Mouse (Mus musculus) lung, postnatal 0 days (tissue): Measurements from ENCODE around the gene Slc15a2. TPM values are rescaled to one million over a fixed set of nuclear protein-coding genes. Genes with fewer than 3 reads are reported as not detected.
A peak's percentile ranks its signal among the peaks of the same experiment; 100 is the strongest.

ENCODE experiments used
- ATAC-seq: fragments of 200-750 bp; cut with Nextera tagmentation; 2 replicates; pipeline ENCODE4 v1.8.0; 2017; ENCODE audit warnings: moderate library complexity
- DNase-seq: peaks from one replicate; pipeline ENCODE4 v3.0.0-alpha.2; 2016; ENCODE audit warnings: low spot score
- H3K27ac ChIP-seq: fragments of 300-500 bp; sonication (generic); 2 replicates; pipeline ENCODE4 v1.5.1; 2014; ENCODE audit warnings: antibody characterized with exemption, mild to moderate bottlenecking, low read length, mixed read lengths
- H3K27me3 ChIP-seq: fragments of 300-500 bp; sonication (generic); replicated peaks from 2 replicates; pipeline ENCODE4 v1.6.1; 2014; ENCODE audit warnings: low read length, mixed read lengths; ENCODE audit not compliant: insufficient read depth
- H3K36me3 ChIP-seq: fragments of 300-500 bp; sonication (generic); 2 replicates; pipeline ENCODE4 v1.6.1; 2014; ENCODE audit warnings: low read length, mixed read lengths; ENCODE audit not compliant: insufficient read depth
- H3K4me1 ChIP-seq: fragments of 300-500 bp; sonication (generic); 2 replicates; pipeline ENCODE4 v1.6.1; 2014; ENCODE audit warnings: antibody characterized with exemption, low read depth, low read length, mixed read lengths; ENCODE audit not compliant: insufficient read depth
- H3K4me2 ChIP-seq: fragments of 300-500 bp; sonication (generic); replicated peaks from 2 replicates; pipeline ENCODE4 v1.6.1; 2014; ENCODE audit warnings: low read depth, mild to moderate bottlenecking, low read length, moderate library complexity, mixed read lengths
- H3K4me3 ChIP-seq: fragments of 300-500 bp; sonication (generic); 2 replicates; pipeline ENCODE4 v1.5.1; 2014; ENCODE audit warnings: low read depth, low read length
- H3K9ac ChIP-seq: fragments of 300-500 bp; sonication (generic); replicated peaks from 2 replicates; pipeline ENCODE4 v1.6.1; 2014; ENCODE audit warnings: low read depth, mild to moderate bottlenecking
- H3K9me3 ChIP-seq: fragments of 300-500 bp; sonication (generic); 2 replicates; pipeline ENCODE4 v1.6.1; 2016; ENCODE audit warnings: low read length, mixed read lengths
- CTCF ChIP-seq: IDR thresholded peaks from 2 replicates; pipeline ENCODE4 v1.5.1; 2016; ENCODE audit warnings: antibody characterized with exemption, mild to moderate bottlenecking
- EP300 ChIP-seq: IDR thresholded peaks from 2 replicates; pipeline ENCODE4 v1.6.1; 2016; ENCODE audit warnings: antibody characterized with exemption, mild to moderate bottlenecking, control low read depth
- WGBS: fragments of 180-500 bp; shearing (Covaris S2); extraction: QIAGEN DNeasy Blood & Tissue Kit; methylation state at CpG from one replicate; pipeline ENCODE4 v1.1.7; 2014; 5-methylcytosine and 5-hydroxymethylcytosine counted together
- polyA plus RNA-seq: library from polyadenylated mRNA; unstranded; fragments of >200 nt; fragmentation: Nextera tagmentation; extraction: Ambion mirVana; gene quantifications from 2 replicates; pipeline ENCODE4 v1.2.1, GENCODE M21; 2015

Slc15a2 gene
- polyA plus RNA-seq, 1 experiment from 2014 or later: 75.1 TPM

DNA sequence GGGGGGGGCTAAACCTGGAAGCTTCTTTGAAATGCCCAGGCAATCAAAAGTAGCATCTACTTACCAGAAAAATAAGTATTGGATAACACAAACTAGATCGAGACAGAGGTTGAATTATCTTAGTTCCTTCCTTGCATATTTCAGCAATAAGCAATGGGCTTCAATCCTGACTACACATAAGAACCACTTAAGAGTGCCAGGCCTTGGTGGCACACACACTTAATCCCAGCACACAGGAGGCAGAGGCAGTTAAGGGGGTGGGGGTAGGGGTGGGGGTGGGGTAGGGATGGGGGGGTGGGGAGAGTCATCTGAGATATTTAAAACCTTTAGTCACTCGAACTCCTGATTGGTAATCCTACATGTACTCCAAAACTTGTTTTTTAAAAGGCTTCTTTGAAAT is 13.5 kb downstream of the Slc15a2 start:
- H3K27me3 ChIP-seq: no peaks in the 10 kb centered on the region
- TF ChIP-seq EP300: no peak
- no peak for TF ChIP-seq CTCF
- no peak overlapping the region for H3K4me3 ChIP-seq
- H3K9ac ChIP-seq: no peak overlapping the region
- H3K9me3 ChIP-seq: no peaks in the 10 kb centered on the region
- DNase-seq (peak; percentile 50), ATAC-seq (peak; percentile 77)
- H3K4me1 ChIP-seq: no peaks in the 10 kb centered on the region
- H3K4me2 ChIP-seq: no peak overlapping the region
- no peaks in the 10 kb centered on the region for H3K36me3 ChIP-seq
- H3K27ac ChIP-seq: 0 out of 2 replicates have a peak overlapping the region, but pooled peaks have one; percentile 11
- 51% methylated on average over 2 of the region's 2 CpGs for WGBS

- Histone ChIP-seq H3K9ac (no peak overlapping the region), H3K4me1 (no peaks in the 10 kb centered on the region), H3K4me3 (no peak overlapping the region), H3K4me2 (no peak overlapping the region), H3K9me3 (no peaks in the 10 kb centered on the region), H3K27me3 (no peaks in the 10 kb centered on the region), H3K27ac (0 out of 2 replicates have a peak overlapping the region, but pooled peaks have one; percentile 33), H3K36me3 (no peaks in the 10 kb centered on the region)
- peak; percentile 87 for DNase-seq
- TF ChIP-seq EP300 (peak; percentile 66; the same call in 1 of the 2 replicates), CTCF (no peak)
- ATAC-seq: peak; percentile 91
- 43% methylated on average over 4 of the region's 4 CpGs for WGBS
Observed at GRCm38 (mm10) chr16:36770830-36771229, 13.9 kb downstream of the Slc15a2 start.

GRCm38 (mm10) chr16:36770191-36770771 is 14.5 kb downstream of the Slc15a2 start:
- TF ChIP-seq CTCF (no peak), EP300 (no peak)
- peak; percentile 21 for DNase-seq
- Histone ChIP-seq H3K4me3 (no peak overlapping the region), H3K4me2 (no peak overlapping the region), H3K4me1 (no peaks in the 10 kb centered on the region), H3K27me3 (no peaks in the 10 kb centered on the region), H3K36me3 (no peaks in the 10 kb centered on the region), H3K9me3 (no peaks in the 10 kb centered on the region), H3K9ac (no peak overlapping the region), H3K27ac (no peak overlapping the region)
- ATAC-seq: no peak; the same call in 1 of the 2 replicates
- WGBS: 57% methylated on average over 8 of the region's 13 CpGs

- DNase-seq (no peak), ATAC-seq (no peak)
- Histone ChIP-seq H3K9me3 (no peaks in the 10 kb centered on the region), H3K9ac (no peak overlapping the region), H3K27me3 (no peaks in the 10 kb centered on the region), H3K4me1 (no peaks in the 10 kb centered on the region), H3K27ac (no peak overlapping the region), H3K4me2 (no peak overlapping the region), H3K36me3 (no peaks in the 10 kb centered on the region), H3K4me3 (no peak overlapping the region)
- TF ChIP-seq CTCF (no peak), EP300 (no peak)
- WGBS: 74% methylated on average over 3 of the region's 3 CpGs
Observed at GRCm38 (mm10) chr16:36751979-36752378, 32.8 kb downstream of the Slc15a2 start.

- WGBS: 28% methylated on average over 2 of the region's 2 CpGs
- Histone ChIP-seq H3K4me2 (no peak overlapping the region), H3K9me3 (no peaks in the 10 kb centered on the region), H3K36me3 (no peaks in the 10 kb centered on the region), H3K27me3 (no peaks in the 10 kb centered on the region), H3K27ac (0 out of 2 replicates have a peak overlapping the region, but pooled peaks have one; percentile 57), H3K4me1 (no peaks in the 10 kb centered on the region), H3K9ac (no peak overlapping the region), H3K4me3 (no peak overlapping the region)
- TF ChIP-seq EP300 (no peak), CTCF (no peak)
- no peak for ATAC-seq
- no peak for DNase-seq
Observed at GRCm38 (mm10) chr16:36747767-36748166, 37.0 kb downstream of the Slc15a2 start.

DNA sequence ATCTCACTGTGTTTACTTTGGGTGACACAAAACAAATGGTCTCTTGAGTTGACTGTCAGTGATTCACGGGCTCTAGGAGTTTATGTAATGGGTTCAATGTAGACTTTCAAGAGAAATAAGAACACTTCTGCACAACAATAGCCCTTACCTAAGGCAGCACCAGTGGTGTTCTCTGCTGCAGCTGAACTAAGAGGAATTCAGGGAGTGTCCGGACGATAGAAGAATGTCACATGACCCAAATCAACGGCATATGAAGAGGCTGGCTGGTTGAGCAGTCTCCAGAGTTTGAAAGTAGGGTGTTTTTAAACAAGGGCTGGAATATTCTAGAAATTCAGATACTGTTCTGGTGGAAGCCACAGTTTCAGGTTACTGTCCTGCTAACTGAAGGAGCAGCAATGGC is 37.7 kb downstream of the Slc15a2 start:
- Histone ChIP-seq H3K4me1 (no peaks in the 10 kb centered on the region), H3K9me3 (no peaks in the 10 kb centered on the region), H3K27ac (peak overlapping the region; percentile 57; the same call in 1 of the 2 replicates), H3K4me3 (no peak overlapping the region), H3K4me2 (no peak overlapping the region), H3K36me3 (no peaks in the 10 kb centered on the region), H3K27me3 (no peaks in the 10 kb centered on the region), H3K9ac (no peak overlapping the region)
- 49% methylated on average over 4 of the region's 4 CpGs for whole genome bisulfite sequencing
- DNase-seq (peak; percentile 79), ATAC-seq (peak; percentile 94)
- TF ChIP-seq EP300 (0 out of 2 replicates have a peak, but pooled peaks have one; percentile 7), CTCF (no peak)
